Mouse (Mus musculus) C2C12 (cell line): ENCODE results near the gene Prrc2b.

Experiments used
- CEBPB ChIP-seq: IDR thresholded peaks from one replicate; pipeline ENCODE4 v1.6.1; 2011; ENCODE audit warnings: low read depth, mild to moderate bottlenecking, control low read depth, moderate library complexity
- CTCF ChIP-seq: IDR thresholded peaks from one replicate; pipeline ENCODE4 v1.5.1; 2011; ENCODE audit not compliant: control insufficient read depth, insufficient read depth, insufficient read length
- MAX ChIP-seq: IDR thresholded peaks from one replicate; pipeline ENCODE4 v1.6.1; 2011; ENCODE audit warnings: mild to moderate bottlenecking, control low read depth

DNA sequence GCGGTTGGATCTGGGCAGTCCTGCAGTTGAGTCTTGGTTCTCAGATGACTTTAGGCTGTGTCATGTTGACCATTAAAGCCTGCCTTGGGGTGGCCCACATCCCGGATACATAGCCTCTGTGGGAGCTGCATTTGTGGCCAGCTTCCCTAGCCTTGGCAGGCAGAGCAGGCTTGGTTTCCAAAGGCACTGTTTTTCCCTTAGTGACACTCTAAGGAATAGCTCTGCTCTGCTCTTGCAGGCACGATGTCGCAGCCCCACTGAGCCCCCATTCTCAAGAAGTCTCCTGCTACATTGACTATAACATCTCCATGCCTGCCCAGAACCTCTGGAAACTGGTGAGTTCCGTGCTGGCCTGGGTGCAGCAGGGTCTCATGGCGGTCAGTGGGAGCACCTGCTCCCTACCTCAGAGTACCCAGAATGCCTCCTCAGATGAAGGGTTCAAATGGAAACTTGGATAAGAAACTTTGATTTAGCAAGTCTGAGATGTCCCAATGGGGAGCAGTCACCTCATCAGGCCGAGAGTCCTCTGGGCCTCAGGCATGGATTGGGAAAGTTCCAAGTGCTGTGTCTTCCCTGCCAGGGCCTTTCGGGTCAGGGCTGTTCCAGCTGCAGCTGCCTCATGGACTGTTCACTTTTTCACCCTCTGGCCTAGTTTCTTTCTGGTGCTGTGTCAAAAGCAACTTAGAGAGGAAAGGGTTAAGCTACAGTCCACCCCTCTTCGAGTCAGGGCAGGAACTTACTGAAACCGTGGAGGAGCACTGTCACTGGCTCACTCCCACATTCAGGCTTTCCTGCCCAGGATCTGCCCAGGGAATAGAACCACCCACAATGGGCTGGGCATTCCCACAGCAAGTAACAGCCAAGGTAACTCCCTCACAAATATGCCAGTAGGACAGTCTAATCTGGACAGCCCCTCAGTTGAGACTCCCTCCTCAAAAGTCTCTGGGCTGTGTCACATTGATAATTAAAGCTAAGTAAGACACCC is 97.8 kb downstream of the Prrc2b start:
- TF ChIP-seq CTCF (no peak), MAX (no peak), CEBPB (no peak)
